Mouse (Mus musculus): ENCODE results near the gene Scd4.

- TF ChIP-seq CTCF (IDR thresholded peaks at IDR 0.05; ENCODE audit: low read depth, low read length) = no peak
- no peak for TF ChIP-seq TAL1 (conservative IDR thresholded peaks at IDR 0.05; ENCODE audit: low read depth, low read length)
Observed at GRCm38 (mm10) chr19:44316752-44317315, 16.1 kb upstream of the Scd4 start.
